Mouse (Mus musculus) liver, embryonic 15.5 days (tissue): ENCODE measurements around the gene Arhgef28. TPM values are rescaled to one million over a fixed set of nuclear protein-coding genes. Genes with fewer than 3 reads are reported as not detected.

Experiments
- ATAC-seq: fragments of 200-750 bp; cut with Nextera tagmentation; 2 replicates; pipeline ENCODE4 v1.8.0; 2017; ENCODE audit warnings: moderate number of reproducible peaks, mild to moderate bottlenecking, moderate library complexity; ENCODE audit not compliant: insufficient read depth
- H3K27ac ChIP-seq: fragments of 300-500 bp; sonication (generic); replicated peaks from 2 replicates; pipeline ENCODE4 v1.5.1; 2015; ENCODE audit warnings: mild to moderate bottlenecking, inconsistent platforms
- H3K27me3 ChIP-seq: fragments of 300-500 bp; sonication (generic); 2 replicates; pipeline ENCODE4 v1.6.1; 2015; ENCODE audit warnings: mild to moderate bottlenecking, inconsistent platforms
- H3K36me3 ChIP-seq: fragments of 300-500 bp; sonication (generic); replicated peaks from 2 replicates; pipeline ENCODE4 v1.6.1; 2015; ENCODE audit warnings: moderate library complexity, mild to moderate bottlenecking, inconsistent platforms
- H3K4me1 ChIP-seq: fragments of 300-500 bp; sonication (generic); replicated peaks from 2 replicates; pipeline ENCODE4 v1.6.1; 2015; ENCODE audit warnings: inconsistent platforms
- H3K4me2 ChIP-seq: fragments of 300-500 bp; sonication (generic); 2 replicates; pipeline ENCODE4 v1.6.1; 2015; ENCODE audit warnings: moderate library complexity, mild to moderate bottlenecking, inconsistent platforms
- H3K4me3 ChIP-seq: fragments of 300-500 bp; sonication (generic); replicated peaks from 2 replicates; pipeline ENCODE4 v1.5.1; 2015; ENCODE audit warnings: mild to moderate bottlenecking, inconsistent platforms
- H3K9ac ChIP-seq: fragments of 300-500 bp; sonication (generic); 2 replicates; pipeline ENCODE4 v1.6.1; 2015; ENCODE audit warnings: moderate library complexity, mild to moderate bottlenecking, inconsistent platforms
- H3K9me3 ChIP-seq: fragments of 300-500 bp; sonication (generic); replicated peaks from 2 replicates; pipeline ENCODE4 v1.6.1; 2016; ENCODE audit warnings: inconsistent platforms
- WGBS: fragments of 180-500 bp; shearing (Covaris S2); methylation state at CpG from one replicate; pipeline ENCODE4 v1.1.7; 2015; ENCODE audit warnings: mixed read lengths; ENCODE audit not compliant: insufficient replicate concordance; 5-methylcytosine and 5-hydroxymethylcytosine counted together
- polyA plus RNA-seq: library from polyadenylated mRNA; unstranded; fragments of >200 nt; fragmentation: Nextera tagmentation; extraction: Ambion mirVana; gene quantifications from 2 replicates; pipeline ENCODE4 v1.2.1, GENCODE M21; 2015

Gene Arhgef28
- polyA plus RNA-seq, 1 experiment from 2014 or later: 0.60 TPM

GRCm38 (mm10) chr13:98124113-98124745, 82.0 kb downstream of the Arhgef28 start:
- Histone ChIP-seq H3K27me3 (no peaks in the 10 kb centered on the region), H3K4me3 (no peak overlapping the region), H3K4me1 (peaks cover 10% of the 10 kb centered on the region), H3K27ac (no peak overlapping the region), H3K4me2 (peak overlapping the region; percentile 19), H3K9me3 (no peaks in the 10 kb centered on the region), H3K36me3 (no peaks in the 10 kb centered on the region), H3K9ac (no peak overlapping the region)
- peak; percentile 49 for ATAC-seq
- WGBS: 8% methylated on average over 14 of the region's 14 CpGs

- no peak overlapping the region for H3K4me2 ChIP-seq
- 33% methylated on average over 4 of the region's 4 CpGs for WGBS
- H3K9ac ChIP-seq: no peak overlapping the region
- no peaks in the 10 kb centered on the region for H3K9me3 ChIP-seq
- H3K27ac ChIP-seq: no peak overlapping the region
- peaks cover 10% of the 10 kb centered on the region for H3K4me1 ChIP-seq
- ATAC-seq: no peak
- no peaks in the 10 kb centered on the region for H3K27me3 ChIP-seq
- H3K36me3 ChIP-seq: no peaks in the 10 kb centered on the region
- H3K4me3 ChIP-seq: no peak overlapping the region
These were observed 83.5 kb downstream of the Arhgef28 start for GRCm38 (mm10) chr13:98122766-98123165.

GRCm38 (mm10) chr13:98121993-98122392, 84.2 kb downstream of the Arhgef28 start:
- Histone ChIP-seq H3K9ac (no peak overlapping the region), H3K36me3 (no peaks in the 10 kb centered on the region), H3K9me3 (no peaks in the 10 kb centered on the region), H3K4me1 (peaks cover 10% of the 10 kb centered on the region), H3K27ac (no peak overlapping the region), H3K4me3 (no peak overlapping the region), H3K27me3 (no peaks in the 10 kb centered on the region), H3K4me2 (no peak overlapping the region)
- ATAC-seq: no peak
- WGBS: 40% methylated on average over 5 of the region's 5 CpGs

GRCm38 (mm10) chr13:98121124-98121470, 85.1 kb downstream of the Arhgef28 start:
- no peak overlapping the region for H3K27ac ChIP-seq
- H3K4me3 ChIP-seq: no peak overlapping the region
- H3K4me2 ChIP-seq: no peak overlapping the region
- H3K9me3 ChIP-seq: no peaks in the 10 kb centered on the region
- no peak overlapping the region for H3K9ac ChIP-seq
- no peaks in the 10 kb centered on the region for H3K27me3 ChIP-seq
- peaks cover 10% of the 10 kb centered on the region for H3K4me1 ChIP-seq
- H3K36me3 ChIP-seq: no peaks in the 10 kb centered on the region
- ATAC-seq: no peak
- 69% methylated on average over 4 of the region's 4 CpGs for WGBS

GRCm38 (mm10) chr13:98120356-98121123, 85.7 kb downstream of the Arhgef28 start:
- no peaks in the 10 kb centered on the region for H3K27me3 ChIP-seq
- no peak overlapping the region for H3K9ac ChIP-seq
- no peak overlapping the region for H3K4me3 ChIP-seq
- ATAC-seq: no peak
- H3K4me1 ChIP-seq: peaks cover 10% of the 10 kb centered on the region
- 58% methylated on average over 11 of the region's 11 CpGs for WGBS
- H3K27ac ChIP-seq: no peak overlapping the region
- no peaks in the 10 kb centered on the region for H3K36me3 ChIP-seq
- no peak overlapping the region for H3K4me2 ChIP-seq
- H3K9me3 ChIP-seq: no peaks in the 10 kb centered on the region

GRCm38 (mm10) chr13:98118291-98118690, 87.9 kb downstream of the Arhgef28 start:
- WGBS: 51% methylated on average over 4 of the region's 4 CpGs
- H3K4me2 ChIP-seq: no peak overlapping the region
- no peaks in the 10 kb centered on the region for H3K36me3 ChIP-seq
- H3K9ac ChIP-seq: no peak overlapping the region
- ATAC-seq: no peak
- no peaks in the 10 kb centered on the region for H3K4me1 ChIP-seq
- H3K9me3 ChIP-seq: no peaks in the 10 kb centered on the region
- H3K27me3 ChIP-seq: no peaks in the 10 kb centered on the region
- no peak overlapping the region for H3K4me3 ChIP-seq
- no peak overlapping the region for H3K27ac ChIP-seq

- Histone ChIP-seq H3K36me3 (no peaks in the 10 kb centered on the region), H3K4me3 (no peak overlapping the region), H3K27ac (no peak overlapping the region), H3K4me1 (no peaks in the 10 kb centered on the region), H3K9me3 (no peaks in the 10 kb centered on the region), H3K27me3 (no peaks in the 10 kb centered on the region), H3K4me2 (no peak overlapping the region), H3K9ac (no peak overlapping the region)
- no peak for ATAC-seq
- 60% methylated on average over 7 of the region's 7 CpGs for WGBS
These were observed 88.5 kb downstream of the Arhgef28 start for GRCm38 (mm10) chr13:98117566-98118254.

GRCm38 (mm10) chr13:98115650-98116049, 90.6 kb downstream of the Arhgef28 start:
- Histone ChIP-seq H3K9me3 (no peaks in the 10 kb centered on the region), H3K9ac (no peak overlapping the region), H3K4me1 (no peaks in the 10 kb centered on the region), H3K36me3 (no peaks in the 10 kb centered on the region), H3K27ac (no peak overlapping the region), H3K4me2 (no peak overlapping the region), H3K27me3 (no peaks in the 10 kb centered on the region), H3K4me3 (no peak overlapping the region)
- no peak for ATAC-seq
- WGBS: 54% methylated on average over 6 of the region's 6 CpGs

- WGBS: 65% methylated on average over 4 of the region's 4 CpGs
- no peaks in the 10 kb centered on the region for H3K9me3 ChIP-seq
- no peak overlapping the region for H3K4me2 ChIP-seq
- ATAC-seq: no peak
- no peaks in the 10 kb centered on the region for H3K36me3 ChIP-seq
- H3K27ac ChIP-seq: no peak overlapping the region
- H3K9ac ChIP-seq: no peak overlapping the region
- H3K4me3 ChIP-seq: no peak overlapping the region
- no peaks in the 10 kb centered on the region for H3K27me3 ChIP-seq
- no peaks in the 10 kb centered on the region for H3K4me1 ChIP-seq
These were observed 91.2 kb downstream of the Arhgef28 start for GRCm38 (mm10) chr13:98115051-98115450.

GRCm38 (mm10) chr13:98112812-98113503, 93.3 kb downstream of the Arhgef28 start:
- ATAC-seq: no peak
- 43% methylated on average over 7 of the region's 7 CpGs for WGBS
- Histone ChIP-seq H3K9me3 (no peaks in the 10 kb centered on the region), H3K27ac (no peak overlapping the region), H3K4me3 (no peak overlapping the region), H3K27me3 (no peaks in the 10 kb centered on the region), H3K4me1 (no peaks in the 10 kb centered on the region), H3K9ac (no peak overlapping the region), H3K36me3 (no peaks in the 10 kb centered on the region), H3K4me2 (no peak overlapping the region)

- no peak for ATAC-seq
- H3K9me3 ChIP-seq: no peaks in the 10 kb centered on the region
- H3K27ac ChIP-seq: no peak overlapping the region
- no peaks in the 10 kb centered on the region for H3K27me3 ChIP-seq
- WGBS: 78% methylated on average over 5 of the region's 5 CpGs
- no peaks in the 10 kb centered on the region for H3K4me1 ChIP-seq
- H3K4me2 ChIP-seq: no peak overlapping the region
- no peak overlapping the region for H3K9ac ChIP-seq
- H3K4me3 ChIP-seq: no peak overlapping the region
- H3K36me3 ChIP-seq: no peaks in the 10 kb centered on the region
These were observed 94.7 kb downstream of the Arhgef28 start for GRCm38 (mm10) chr13:98111531-98111930.
